Mouse (Mus musculus) adrenal gland, postnatal 25 days (tissue): Measurements from ENCODE around the gene Herc2. TPM values are rescaled to one million over a fixed set of nuclear protein-coding genes. Genes with fewer than 3 reads are reported as not detected.

ENCODE experiments used
- DNase-seq: peaks from one replicate; pipeline ENCODE4 v3.0.0; 2021; ENCODE audit warnings: mixed read lengths
- total RNA-seq: library from RNA; stranded (reverse); gene quantifications from 2 replicates; pipeline ENCODE4 v1.2.3, GENCODE M21; 2021

Gene Herc2
- total RNA-seq, 1 experiment from 2014 or later, result 74.7 TPM

GRCm38 (mm10) chr7:56066634-56067033 is 16.6 kb downstream of the Herc2 start:
- DNase-seq, result no peak

DNA sequence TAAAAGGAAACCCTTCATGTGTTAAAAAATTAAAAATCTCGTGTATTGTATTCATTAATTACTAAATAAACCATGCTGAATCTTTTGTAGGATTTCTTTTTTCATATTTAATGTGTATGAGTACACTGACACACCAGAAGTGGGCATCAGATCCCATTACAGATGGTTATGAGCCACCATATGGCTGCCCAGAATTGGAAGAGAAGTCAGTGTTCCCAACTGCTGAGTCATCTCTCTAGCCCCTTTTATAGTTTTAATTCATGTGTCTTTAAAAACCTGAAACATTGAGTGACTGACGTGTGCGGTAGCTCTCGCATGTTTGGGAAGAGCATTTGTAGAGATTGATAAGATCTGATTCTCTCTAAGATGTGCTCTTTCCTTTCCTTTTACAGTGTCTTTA is 21.7 kb downstream of the Herc2 start:
- DNase-seq, result no peak

- no peak for DNase-seq
Measured at GRCm38 (mm10) chr7:56083034-56083433, 33.0 kb downstream of the Herc2 start.

GRCm38 (mm10) chr7:56089097-56089496 is 39.1 kb downstream of the Herc2 start:
- DNase-seq, result no peak

GRCm38 (mm10) chr7:56091445-56091844 is 41.4 kb downstream of the Herc2 start:
- DNase-seq, result no peak

- DNase-seq, result no peak
Measured at GRCm38 (mm10) chr7:56102293-56102847, 52.4 kb downstream of the Herc2 start.

DNA sequence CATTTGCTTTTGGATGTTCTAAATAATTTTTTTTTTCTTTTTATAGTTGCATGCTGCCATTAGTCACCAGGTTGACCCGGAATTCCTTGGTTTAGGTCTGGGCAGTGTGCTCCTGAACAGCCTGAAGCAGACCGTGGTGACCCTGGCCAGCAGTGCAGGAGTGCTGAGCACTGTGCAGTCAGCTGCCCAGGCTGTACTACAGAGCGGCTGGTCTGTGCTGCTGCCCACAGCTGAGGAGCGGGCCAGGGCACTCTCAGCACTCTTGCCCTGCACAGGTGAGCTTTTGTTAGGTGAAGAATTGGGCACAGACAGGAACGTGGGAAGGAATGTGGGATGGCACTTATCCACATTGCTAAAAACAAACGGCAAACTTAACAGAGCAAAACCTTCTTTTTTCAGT is 63.0 kb downstream of the Herc2 start:
- DNase-seq, result no peak

GRCm38 (mm10) chr7:56114148-56114547 is 64.2 kb downstream of the Herc2 start:
- peak; percentile 26 for DNase-seq

DNA sequence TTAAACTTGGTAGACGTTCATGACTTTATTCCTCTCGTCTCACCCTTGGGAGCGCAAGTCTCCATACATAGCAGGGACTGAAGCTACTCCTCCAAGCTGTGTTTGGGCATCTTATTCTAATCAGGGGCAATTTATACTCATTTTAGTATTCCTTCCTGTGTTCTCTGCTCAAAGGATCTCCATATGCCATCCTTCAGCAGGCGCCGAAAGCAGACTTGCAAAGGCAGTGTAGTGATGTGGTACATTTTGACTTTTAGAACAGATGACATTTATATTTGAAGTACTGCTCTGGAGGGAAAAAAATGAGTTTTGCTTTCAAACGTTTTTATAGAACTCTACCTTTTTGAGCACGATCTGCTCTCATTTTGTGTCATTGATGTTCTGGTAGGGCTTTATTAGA is 71.0 kb downstream of the Herc2 start:
- DNase-seq, result no peak

DNA sequence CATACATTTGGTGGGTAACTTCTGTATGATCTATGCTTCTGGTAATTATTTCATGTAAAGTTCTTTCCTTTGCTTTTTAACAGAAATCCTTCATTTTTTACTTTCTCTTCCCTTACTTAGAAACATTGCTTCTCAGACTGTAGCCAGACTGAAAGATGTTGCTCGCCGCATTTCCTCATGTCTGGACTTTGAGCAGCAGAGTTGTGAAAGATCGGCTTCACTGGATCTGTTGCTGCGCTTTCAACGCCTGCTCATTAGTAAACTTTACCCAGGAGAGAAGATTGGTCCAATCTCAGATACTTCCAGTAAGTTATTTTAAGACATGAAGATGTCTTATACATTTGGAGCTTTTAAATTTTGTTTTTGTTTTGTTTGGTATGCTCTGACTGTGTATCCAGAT is 71.4 kb downstream of the Herc2 start:
- DNase-seq, result no peak

- DNase-seq, result no peak
Measured at GRCm38 (mm10) chr7:56128080-56128479, 78.1 kb downstream of the Herc2 start.

DNA sequence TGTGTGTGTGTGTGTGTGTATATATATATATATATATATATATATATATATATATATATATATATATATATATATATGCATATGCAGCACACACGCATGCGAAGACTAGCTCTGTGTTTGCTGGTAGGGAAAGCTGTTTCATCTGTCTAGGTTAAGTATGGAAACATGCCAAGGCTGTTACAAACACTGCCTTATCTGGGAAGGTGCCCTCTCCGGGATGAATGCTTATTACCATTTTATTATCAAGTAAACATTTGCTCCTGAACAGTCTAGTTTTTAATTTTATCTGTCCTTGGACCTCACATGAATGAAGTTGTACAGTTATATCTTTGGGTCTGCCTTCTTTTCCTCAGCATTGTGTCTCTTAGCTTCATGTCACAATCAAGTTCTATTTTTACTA is 79.6 kb downstream of the Herc2 start:
- DNase-seq, result no peak

DNA sequence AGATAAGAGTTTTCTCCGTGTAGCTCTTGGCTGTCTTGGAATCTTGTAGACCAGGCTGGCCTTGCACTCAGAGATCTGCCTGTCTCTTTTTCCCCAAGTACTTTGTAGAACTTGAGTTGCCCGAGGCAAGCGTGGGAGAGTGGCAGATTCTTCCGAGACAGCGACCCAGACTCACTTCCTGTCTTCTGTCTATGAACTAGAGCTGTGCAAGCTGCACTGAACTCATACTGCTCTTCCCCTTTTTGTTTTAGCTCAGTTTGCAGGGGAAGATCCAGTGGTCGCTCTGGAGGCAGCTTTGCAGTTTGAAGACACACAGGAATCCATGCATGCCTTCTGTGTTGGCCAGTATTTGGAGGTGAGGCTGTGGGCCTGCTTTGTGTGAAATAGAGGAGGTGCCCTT is 81.6 kb downstream of the Herc2 start:
- no peak for DNase-seq

DNA sequence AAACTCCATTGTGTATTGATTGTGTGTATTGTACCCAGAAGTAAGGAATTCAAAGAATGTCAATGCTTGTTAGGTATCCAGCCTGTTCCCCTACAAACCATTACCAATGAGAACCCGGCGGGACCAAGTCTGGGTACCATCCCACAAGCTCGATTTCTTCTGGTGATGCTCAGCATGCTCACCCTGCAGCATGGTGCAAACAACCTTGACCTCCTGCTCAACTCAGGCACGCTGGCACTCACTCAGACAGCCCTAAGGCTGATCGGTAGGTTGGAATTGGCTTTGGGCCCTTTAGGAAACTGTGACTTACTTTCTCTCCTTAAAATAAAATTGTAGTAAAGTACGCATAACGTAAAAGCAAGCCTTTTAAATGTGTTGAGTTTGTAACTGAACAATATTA is 88.7 kb downstream of the Herc2 start:
- DNase-seq, result no peak

GRCm38 (mm10) chr7:56146424-56146823 is 96.4 kb downstream of the Herc2 start:
- no peak for DNase-seq

DNA sequence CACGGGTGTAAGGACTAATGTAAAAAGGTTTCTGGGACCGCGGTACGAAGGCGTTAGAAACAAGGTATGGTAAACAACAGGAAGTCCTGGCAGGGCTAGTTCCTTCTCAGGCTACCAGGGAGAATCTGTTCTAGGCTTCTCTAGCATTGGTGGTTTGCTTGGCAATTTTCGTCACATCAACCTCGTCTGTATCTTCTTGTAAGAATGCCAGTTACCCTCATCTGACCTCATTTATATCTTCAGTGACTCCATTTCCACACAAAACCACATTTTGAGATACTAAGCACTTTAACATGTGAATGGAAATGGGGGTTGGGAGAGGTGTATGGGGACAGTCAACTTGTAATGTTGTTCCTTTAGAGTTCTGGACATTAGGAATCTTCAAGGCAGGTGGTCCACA is 98.9 kb downstream of the Herc2 start:
- DNase-seq, result no peak

- DNase-seq, result no peak
Measured at GRCm38 (mm10) chr7:56151885-56152676, 102.1 kb downstream of the Herc2 start.

DNA sequence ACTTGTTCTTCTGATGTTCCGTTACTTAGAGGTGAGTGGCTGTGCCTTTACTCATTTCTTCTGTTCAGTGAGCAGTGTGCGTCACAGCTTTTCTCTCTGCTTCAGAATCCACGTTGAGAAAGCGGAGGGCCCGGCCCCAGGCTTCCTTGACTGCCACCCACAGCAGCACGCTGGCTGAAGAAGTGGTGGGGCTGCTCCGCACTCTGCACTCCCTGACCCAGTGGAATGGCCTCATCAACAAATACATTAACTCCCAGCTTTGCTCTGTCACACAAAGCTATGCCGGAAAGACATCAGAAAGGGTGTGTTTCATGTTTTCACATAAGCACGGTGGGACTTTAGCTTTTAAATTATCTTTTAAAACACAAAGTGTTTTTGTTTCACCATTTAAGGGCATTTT is 103.2 kb downstream of the Herc2 start:
- no peak for DNase-seq

DNA sequence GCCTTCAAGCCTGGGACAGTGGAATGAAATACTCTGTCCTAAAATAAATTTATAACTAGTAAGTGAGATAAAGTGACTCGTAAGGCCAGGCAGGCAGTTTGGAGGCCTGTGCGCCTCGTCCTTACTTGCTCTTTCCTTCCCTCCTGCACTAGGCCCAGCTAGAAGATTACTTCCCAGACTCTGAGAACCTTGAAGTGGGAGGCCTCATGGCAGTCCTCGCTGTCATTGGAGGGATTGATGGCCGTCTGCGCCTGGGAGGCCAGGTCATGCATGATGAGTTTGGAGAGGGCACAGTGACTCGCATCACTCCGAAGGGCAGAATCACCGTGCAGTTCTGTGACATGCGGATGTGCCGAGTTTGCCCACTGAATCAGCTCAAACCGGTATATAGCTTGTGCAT is 103.6 kb downstream of the Herc2 start:
- peak; percentile 30 for DNase-seq

- no peak for DNase-seq
Measured at GRCm38 (mm10) chr7:56163316-56163715, 113.3 kb downstream of the Herc2 start.

DNA sequence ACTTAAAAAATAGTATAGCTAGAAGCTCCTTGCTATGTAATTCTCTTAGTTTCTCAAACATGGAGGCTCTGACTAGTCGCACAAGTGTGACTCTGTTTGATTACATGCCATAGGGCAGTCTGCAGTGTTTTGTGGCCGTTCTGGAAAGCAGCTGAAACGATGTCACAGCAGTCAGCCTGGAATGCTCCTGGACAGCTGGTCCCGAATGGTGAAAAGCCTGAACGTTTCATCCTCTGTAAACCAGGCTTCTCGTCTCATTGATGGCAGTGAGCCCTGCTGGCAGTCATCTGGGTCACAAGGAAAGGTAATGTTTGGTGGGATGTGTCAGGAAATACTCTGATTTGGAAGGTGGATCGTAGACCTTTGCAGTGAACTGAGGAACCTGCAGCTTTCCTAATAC is 118.7 kb downstream of the Herc2 start:
- no peak for DNase-seq

GRCm38 (mm10) chr7:56177371-56177770 is 127.4 kb downstream of the Herc2 start:
- DNase-seq, result no peak

DNA sequence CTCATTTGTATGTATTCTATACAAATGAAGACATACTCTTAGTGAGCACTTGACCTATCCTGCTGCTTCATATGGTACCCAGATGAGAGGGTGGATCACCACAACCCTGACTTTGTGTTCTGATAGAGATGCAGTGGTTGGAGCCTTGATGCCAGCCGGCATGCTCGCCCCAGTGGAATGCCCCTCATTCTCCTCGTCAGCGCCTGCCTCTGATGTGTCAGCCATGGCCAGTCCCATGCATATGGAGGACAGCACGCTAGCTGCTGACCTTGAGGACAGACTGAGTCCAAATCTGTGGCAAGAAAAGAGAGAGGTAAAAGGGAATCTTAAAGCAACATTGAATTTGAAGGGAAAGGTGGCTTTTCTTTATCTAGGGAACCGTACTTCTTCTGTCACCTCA is 141.0 kb downstream of the Herc2 start:
- peak; percentile 26 for DNase-seq

DNA sequence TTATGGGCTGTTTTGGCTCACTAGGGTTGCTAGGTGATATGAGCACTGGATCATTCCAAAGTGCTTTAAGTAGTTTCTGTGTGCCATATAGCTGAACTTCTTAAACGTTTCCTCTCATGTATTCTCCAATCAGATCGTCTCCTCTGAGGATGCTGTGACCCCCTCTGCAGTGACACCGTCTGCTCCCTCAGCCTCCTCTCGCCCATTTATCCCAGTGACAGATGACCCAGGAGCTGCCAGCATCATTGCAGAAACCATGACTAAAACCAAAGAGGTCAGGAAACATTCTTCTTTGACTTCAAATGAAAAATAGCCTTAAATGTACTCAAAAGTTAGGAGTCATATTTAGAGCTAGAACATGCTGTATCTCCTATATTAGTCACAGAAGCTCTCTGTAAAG is 141.7 kb downstream of the Herc2 start:
- peak; percentile 15 for DNase-seq
